Mouse (Mus musculus) frontal cortex, postnatal 14 days (tissue): Measurements from ENCODE around the gene U2af1l4.

Source experiments
- DNase-seq, 2 experiments: peaks; one replicate each; pipeline ENCODE4 v3.0.0; 2022; ENCODE audit warnings: low spot score in 2 of 2

Gene U2af1l4

GRCm38 (mm10) chr7:30610043-30610442 is 46.9 kb downstream of the U2af1l4 start:
- DNase-seq = no peak

DNA sequence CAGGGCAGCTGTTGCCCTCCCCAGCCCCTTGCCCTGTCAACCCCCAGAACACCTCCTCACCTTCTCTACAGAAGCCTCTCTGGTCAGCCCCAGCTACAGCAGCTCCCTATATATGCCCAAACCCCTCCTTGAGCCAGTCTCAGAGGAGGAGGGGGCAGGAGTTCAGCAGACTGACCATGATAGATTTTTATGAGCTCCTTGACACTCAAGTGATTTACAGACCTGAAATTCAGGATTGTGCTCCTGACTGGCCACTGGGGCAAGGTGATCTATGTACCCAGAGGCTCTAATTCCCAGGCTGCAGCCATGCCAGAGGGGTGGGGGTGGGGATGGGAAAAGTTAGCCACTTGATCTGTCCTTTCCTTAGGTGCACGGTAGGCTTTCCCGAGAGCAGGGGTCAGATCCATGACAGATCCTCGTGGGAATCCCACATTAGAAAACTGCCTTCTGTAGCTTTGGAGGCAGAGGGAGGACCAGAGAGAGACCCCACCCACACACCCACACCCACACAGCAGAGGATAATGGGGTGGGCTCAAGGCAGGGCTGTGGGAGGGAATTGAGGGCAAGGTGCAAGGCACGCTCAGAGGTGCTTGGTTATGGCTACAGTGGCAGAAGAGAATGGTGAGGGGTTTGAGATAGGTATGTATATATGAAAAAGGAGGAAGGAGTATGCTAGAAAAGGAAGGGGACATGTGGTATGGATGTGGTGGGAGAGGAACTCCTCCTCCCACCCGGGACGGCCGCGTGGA is 49.7 kb downstream of the U2af1l4 start, which contains the start of gene Upk1a:
Upk1a (minus strand) TSS at position 194 of the 749 bp plus-strand sequence.
- DNase-seq = no peak

DNA sequence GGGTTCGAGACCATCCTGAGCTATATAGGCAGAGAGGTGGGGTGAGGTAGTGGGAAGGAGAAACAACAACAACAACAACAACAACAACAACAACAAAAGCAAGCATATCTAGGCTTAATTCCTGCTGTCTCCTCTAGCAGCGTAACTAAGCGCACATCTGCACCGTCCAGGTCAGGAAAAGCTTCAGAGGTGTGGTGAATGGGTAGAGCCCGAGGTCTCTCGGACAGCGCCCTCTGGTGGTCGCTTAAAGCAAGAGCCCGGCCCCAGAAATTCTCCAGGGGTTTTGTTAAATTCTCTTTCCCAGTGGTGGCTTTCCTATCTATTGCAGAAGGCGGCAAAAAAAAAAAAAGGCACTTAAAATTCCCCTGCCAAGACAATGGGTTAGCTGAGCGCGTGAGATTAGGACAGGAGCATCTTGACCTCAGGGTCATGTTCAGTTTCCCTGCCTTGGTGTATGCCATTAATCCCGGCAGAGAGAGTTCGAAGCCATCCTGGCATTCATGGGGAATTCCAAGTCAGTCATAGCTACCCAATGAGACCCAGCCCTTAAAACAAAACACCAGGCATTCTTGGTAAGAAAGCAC is 50.5 kb downstream of the U2af1l4 start:
- DNase-seq = peak in 1 of 2 experiments; percentile 51

GRCm38 (mm10) chr7:30614454-30614853 is 51.4 kb downstream of the U2af1l4 start:
- no peak for DNase-seq
